In the genomic region with DNA sequence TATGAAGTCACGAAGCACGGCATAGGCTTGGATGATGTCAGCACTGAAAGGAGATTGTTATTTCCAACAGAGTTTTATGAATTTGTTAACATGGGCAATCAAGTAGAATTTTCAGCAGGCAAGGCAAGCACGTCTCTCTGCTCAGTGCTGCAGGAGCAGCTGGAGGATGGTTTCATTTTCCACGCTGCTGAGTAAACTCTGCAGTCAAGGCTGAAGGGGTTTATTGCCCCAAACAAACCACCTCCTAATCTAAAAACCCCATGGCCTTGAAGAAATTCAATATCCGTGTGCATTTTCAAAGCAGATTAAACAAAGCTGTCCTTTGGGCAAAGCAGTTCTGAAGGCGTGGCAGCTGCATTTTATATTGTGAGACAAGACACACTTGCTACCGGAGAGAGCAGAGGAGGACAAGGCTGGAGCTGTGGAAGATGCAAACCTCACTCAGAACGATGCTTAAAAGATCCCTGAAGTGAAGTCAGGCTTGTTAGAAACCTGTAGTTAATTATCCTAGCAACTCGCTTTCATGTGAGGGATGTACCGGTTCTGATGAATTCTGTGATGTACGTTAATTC, we compare ENCODE assay signal across 10 mouse cellular contexts.
DNase-seq lines count a peak whose midpoint lies in the region; ATAC-seq lines count a peak whose summit lies in the region.
"Had no signal": no experiment of that assay in that cellular context is flagged by ENCODE, and none has a peak within 500 bp of the region (broad histone marks: within the 10 kb centered on the region; RNA-seq: fewer than 3 reads in every experiment).

No protein-coding gene starts in this region.

- peak overlapping the region; percentile 29 for H3K4me3 ChIP-seq in heart, embryonic 15.5 days
- H3K4me3 ChIP-seq in embryonic facial prominence, embryonic 11.5 days (ENCODE audit: low read depth, low read length) = no peak overlapping the region
- H3K4me3 ChIP-seq in midbrain, embryonic 12.5 days = no peak overlapping the region
- H3K4me3 ChIP-seq: liver, embryonic 12.5 days had no signal

- H3K4me2 ChIP-seq in heart, embryonic 15.5 days = peak overlapping the region; percentile 47
- no peak overlapping the region for H3K4me2 ChIP-seq in embryonic facial prominence, embryonic 11.5 days (ENCODE audit: low read depth, low read length)
- H3K4me2 ChIP-seq in midbrain, embryonic 12.5 days (replicated peaks) = no peak overlapping the region
- H3K4me2 ChIP-seq: liver, embryonic 12.5 days had no signal

- H3K36me3 ChIP-seq in heart, embryonic 15.5 days = no peaks in the 10 kb centered on the region
- H3K36me3 ChIP-seq in embryonic facial prominence, embryonic 11.5 days (replicated peaks; ENCODE audit: control insufficient read depth, insufficient read depth, low read depth, low read length) = no peaks in the 10 kb centered on the region
- H3K36me3 ChIP-seq in midbrain, embryonic 12.5 days = peaks cover 21% of the 10 kb centered on the region
- H3K36me3 ChIP-seq: liver, embryonic 12.5 days had no signal

- no peak overlapping the region for H3K9ac ChIP-seq in heart, embryonic 15.5 days
- H3K9ac ChIP-seq in embryonic facial prominence, embryonic 11.5 days (replicated peaks; ENCODE audit: low read length) = no peak overlapping the region
- H3K9ac ChIP-seq in midbrain, embryonic 12.5 days (replicated peaks) = no peak overlapping the region
- H3K9ac ChIP-seq: liver, embryonic 12.5 days had no signal

- no peak for ATAC-seq in heart, embryonic 15.5 days (replicated peaks; ENCODE audit: insufficient number of reproducible peaks, insufficient read depth, low FRiP score, low read depth)
- ATAC-seq in embryonic facial prominence, embryonic 11.5 days (replicated peaks; ENCODE audit: insufficient number of reproducible peaks, low FRiP score, low TSS enrichment, low read depth) = no peak
- peak; percentile 58 for ATAC-seq in midbrain, embryonic 12.5 days (ENCODE audit: low FRiP score, low read depth)
- ATAC-seq in activated CD4-positive, CD25-positive, alpha-beta regulatory T cell, adult 4 months = no peak
- ATAC-seq: liver, embryonic 12.5 days had no signal

- no peaks in the 10 kb centered on the region for H3K4me1 ChIP-seq in heart, embryonic 15.5 days (replicated peaks)
- H3K4me1 ChIP-seq in embryonic facial prominence, embryonic 11.5 days (ENCODE audit: control insufficient read depth, insufficient read depth, low read length) = no peaks in the 10 kb centered on the region
- peaks cover 4% of the 10 kb centered on the region; the same call in 1 of the 2 replicates for H3K4me1 ChIP-seq in midbrain, embryonic 12.5 days
- H3K4me1 ChIP-seq: liver, embryonic 12.5 days had no signal

- no peak for DNase-seq in heart, adult 8-10 months (ENCODE audit: low spot score)
- peak; percentile 15 for DNase-seq in MN1 (ENCODE audit: low spot score)
- peak; percentile 35 for DNase-seq in embryonic facial prominence, embryonic 11.5 days (ENCODE audit: low spot score)
- DNase-seq in spleen, postnatal 4 days (ENCODE audit: low spot score in 2 of 2) = no peak
- DNase-seq in liver = no peak
- DNase-seq: thymus, postnatal 4 days had no signal

- 62% methylated on average over 11 of the region's 11 CpGs for WGBS in heart, embryonic 15.5 days
- WGBS in embryonic facial prominence, embryonic 11.5 days = 51% methylated on average over 11 of the region's 11 CpGs
- 57% methylated on average over 11 of the region's 11 CpGs for WGBS in midbrain, embryonic 12.5 days

- H3K27ac ChIP-seq in heart, embryonic 15.5 days = no peak overlapping the region
- no peak overlapping the region for H3K27ac ChIP-seq in embryonic facial prominence, embryonic 11.5 days (replicated peaks; ENCODE audit: low read depth, low read length)
- H3K27ac ChIP-seq in midbrain, embryonic 12.5 days (replicated peaks) = peak overlapping the region; percentile 58
- H3K27ac ChIP-seq: liver, embryonic 12.5 days had no signal

- H3K27me3 ChIP-seq in heart, embryonic 15.5 days = no peaks in the 10 kb centered on the region
- H3K27me3 ChIP-seq in embryonic facial prominence, embryonic 11.5 days (ENCODE audit: control insufficient read depth, insufficient read depth, low read length) = no peaks in the 10 kb centered on the region
- no peaks in the 10 kb centered on the region for H3K27me3 ChIP-seq in midbrain, embryonic 12.5 days
- H3K27me3 ChIP-seq: liver, embryonic 12.5 days had no signal

- no peaks in the 10 kb centered on the region for H3K9me3 ChIP-seq in heart, embryonic 15.5 days (replicated peaks)
- H3K9me3 ChIP-seq in embryonic facial prominence, embryonic 11.5 days (replicated peaks; ENCODE audit: control insufficient read depth, low read length) = no peaks in the 10 kb centered on the region
- H3K9me3 ChIP-seq in midbrain, embryonic 12.5 days = no peaks in the 10 kb centered on the region
- H3K9me3 ChIP-seq: liver, embryonic 12.5 days had no signal

Comparison
In these comparisons a context has a peak if more than half of its experiments do, and no peak if none do; other contexts are left out.
1. DNase-seq: peak in MN1 (single experiment) and embryonic facial prominence, embryonic 11.5 days (single experiment); none in heart, adult 8-10 months (single experiment), spleen, postnatal 4 days (0 of 2) and liver (single experiment).